Mouse (Mus musculus): ENCODE measurements around the gene Pax7.

- TF ChIP-seq CTCF (IDR thresholded peaks at IDR 0.05; ENCODE audit: insufficient read depth, low read length), result no peak
- no peak for TF ChIP-seq POLR2A (IDR thresholded peaks at IDR 0.05; ENCODE audit: borderline replicate concordance, extremely low read depth, low read depth, low read length)
Observed at GRCm38 (mm10) chr4:139756931-139757330, 76.4 kb downstream of the Pax7 start.

All from lung, adult 2 months (tissue).